Mouse (Mus musculus) monocyte, adult 5-6 weeks (primary cell): Measurements from ENCODE around the gene Plcb1. TPM values are rescaled to one million over a fixed set of nuclear protein-coding genes. Genes with fewer than 3 reads are reported as not detected.
A peak's percentile ranks its signal among the peaks of the same experiment; 100 is the strongest.

Experiments used
- ATAC-seq: fragments of 153-309, 156-312 bp; replicated peaks from 2 replicates; pipeline ENCODE4 v1.8.0; 2017; ENCODE audit warnings: mild to moderate bottlenecking; ENCODE audit not compliant: low TSS enrichment, insufficient number of reproducible peaks, severe bottlenecking, poor library complexity, low FRiP score
- total RNA-seq: library from RNA; stranded (forward); fragments of 200-1000, 200-491, 200-594 nt; gene quantifications from 3 replicates; pipeline ENCODE4 v1.2.3, GENCODE M21; 2017

The Plcb1 gene
- 5.5 to 7.3 TPM (median 6.7 TPM) in 3 replicates for total RNA-seq

- peak; percentile 83 for ATAC-seq
Measured at GRCm38 (mm10) chr2:134785970-134786855, at the start of gene Plcb1. Gene Plcb1 (plus strand): TSS chr2:134786067.

DNA sequence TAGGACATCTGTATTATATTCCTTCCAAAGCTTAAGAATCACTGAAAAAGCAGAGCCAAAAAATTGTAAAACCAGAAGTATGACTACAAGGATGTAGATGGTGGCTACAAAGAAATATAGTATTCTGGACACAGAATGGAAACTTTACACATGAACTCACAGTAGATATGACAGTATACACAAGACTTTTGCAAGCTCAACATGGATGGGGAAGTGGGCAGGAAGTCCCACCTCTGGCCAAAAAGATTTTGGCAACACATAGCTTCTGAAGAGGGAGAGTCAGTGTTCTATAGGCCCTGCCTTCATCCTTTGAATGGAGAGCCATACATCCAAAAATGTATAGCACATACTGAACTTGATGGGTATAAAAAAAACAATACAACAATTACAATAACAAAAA, 30.3 kb upstream of the Plcb1 start:
- ATAC-seq, result no peak

GRCm38 (mm10) chr2:134756086-134756485, 29.8 kb upstream of the Plcb1 start:
- ATAC-seq, result peak; percentile 84; the same call in 1 of the 2 replicates

DNA sequence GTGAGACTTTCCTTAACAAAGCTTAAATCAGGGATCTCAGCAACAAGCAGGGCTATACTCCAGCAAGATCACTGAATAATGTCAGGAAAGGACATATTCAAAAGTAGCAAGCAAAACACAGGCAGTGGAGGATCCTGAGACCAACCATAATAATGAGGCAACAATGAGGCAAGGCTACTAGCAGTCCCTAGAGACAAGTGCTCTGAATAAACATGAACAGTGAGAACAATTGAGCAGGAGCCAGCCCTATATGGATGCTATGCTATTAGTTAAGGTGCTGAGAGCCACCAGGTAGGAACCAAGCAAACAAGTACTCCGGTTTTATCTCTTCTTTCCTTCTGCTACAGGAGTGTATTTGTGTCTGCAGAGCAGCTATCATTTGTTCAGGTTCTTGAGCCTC, 24.8 kb upstream of the Plcb1 start:
- no peak for ATAC-seq

GRCm38 (mm10) chr2:134763406-134763990, 22.4 kb upstream of the Plcb1 start:
- ATAC-seq, result no peak

DNA sequence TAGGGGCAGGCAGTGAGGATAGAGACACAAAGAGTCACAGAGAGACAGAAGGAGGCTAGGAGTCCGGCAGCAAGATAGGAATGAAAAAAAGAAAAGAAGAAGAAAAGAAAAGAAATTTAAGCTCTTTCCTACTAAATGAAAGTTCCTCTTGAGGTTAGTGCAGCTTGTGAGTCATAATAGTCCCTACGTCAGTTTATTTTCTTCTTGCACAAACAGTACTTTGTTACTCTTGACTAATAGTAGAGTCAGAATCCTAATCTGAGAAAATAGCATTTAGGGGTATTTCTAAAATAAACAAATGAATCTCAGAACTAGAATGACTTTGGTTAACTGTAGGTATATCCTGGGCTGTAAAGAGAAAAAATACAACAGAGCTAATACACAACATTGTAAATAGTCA, 21.4 kb upstream of the Plcb1 start:
- no peak for ATAC-seq

- no peak for ATAC-seq
Measured at GRCm38 (mm10) chr2:134779826-134780225, 6.0 kb upstream of the Plcb1 start.

- no peak for ATAC-seq
Measured at GRCm38 (mm10) chr2:134780316-134780715, 5.6 kb upstream of the Plcb1 start.

- ATAC-seq, result no peak
Measured at GRCm38 (mm10) chr2:134786856-134787250, 986 bp downstream of the Plcb1 start.

- no peak for ATAC-seq
Measured at GRCm38 (mm10) chr2:134787336-134788095, 1.6 kb downstream of the Plcb1 start.

- ATAC-seq, result no peak
Measured at GRCm38 (mm10) chr2:134792926-134793325, 7.1 kb downstream of the Plcb1 start.

DNA sequence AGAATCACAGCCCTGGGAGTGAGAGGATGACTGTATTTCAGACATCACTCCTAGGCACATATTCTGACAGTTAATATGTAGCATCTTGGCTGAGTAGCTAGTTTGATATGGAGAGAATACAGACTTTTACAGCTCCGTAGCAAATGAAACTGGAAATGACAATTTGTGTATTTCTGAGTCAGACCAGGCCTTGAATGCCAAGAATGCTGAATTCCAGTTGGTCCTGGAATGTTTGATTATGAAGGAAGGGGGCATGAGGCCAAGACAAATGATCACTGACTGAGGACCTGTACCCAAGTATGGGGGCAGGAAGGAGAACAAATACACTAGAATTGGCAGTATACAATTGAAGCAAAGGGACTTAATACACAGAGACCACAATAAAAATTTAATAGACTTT, 14.4 kb downstream of the Plcb1 start:
- ATAC-seq, result no peak

DNA sequence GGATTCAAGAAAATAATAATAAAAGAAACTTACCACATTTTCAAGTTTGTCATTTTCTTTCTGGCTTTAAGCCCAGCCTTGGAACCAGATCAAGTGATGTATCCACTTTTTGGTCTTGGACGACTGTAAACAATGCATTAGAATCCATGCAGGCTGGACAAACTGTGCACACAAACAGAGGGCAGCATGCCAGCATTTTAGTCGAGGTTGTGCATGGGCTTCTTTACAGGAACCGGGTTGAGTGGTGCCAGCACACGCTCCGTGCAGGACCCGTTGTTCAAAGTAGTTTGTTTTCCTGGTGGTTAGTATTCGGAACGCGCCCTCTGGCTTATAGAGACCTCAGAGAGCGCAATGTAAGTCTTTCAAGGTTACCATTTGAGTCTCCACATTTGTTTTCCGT, 30.5 kb downstream of the Plcb1 start:
- no peak for ATAC-seq

GRCm38 (mm10) chr2:134817058-134817840, 31.4 kb downstream of the Plcb1 start:
- no peak for ATAC-seq

GRCm38 (mm10) chr2:134821176-134821575, 35.3 kb downstream of the Plcb1 start:
- no peak for ATAC-seq

GRCm38 (mm10) chr2:134825645-134826044, 39.8 kb downstream of the Plcb1 start:
- no peak for ATAC-seq

GRCm38 (mm10) chr2:134826111-134827005, 40.5 kb downstream of the Plcb1 start:
- no peak for ATAC-seq
